Mouse (Mus musculus): ENCODE measurements around the gene Rab22a. TPM values are rescaled to one million over a fixed set of nuclear protein-coding genes. Genes with fewer than 3 reads are reported as not detected.
"Not testable (repeated sequence)": the region's sequence is repeated elsewhere in the genome, so short reads cannot be mapped to it uniquely, and the experiment has no call there.

Gene Rab22a
- total RNA-seq, 2 experiments from 2014 or later, result 32.8 to 37.0 TPM

DNA sequence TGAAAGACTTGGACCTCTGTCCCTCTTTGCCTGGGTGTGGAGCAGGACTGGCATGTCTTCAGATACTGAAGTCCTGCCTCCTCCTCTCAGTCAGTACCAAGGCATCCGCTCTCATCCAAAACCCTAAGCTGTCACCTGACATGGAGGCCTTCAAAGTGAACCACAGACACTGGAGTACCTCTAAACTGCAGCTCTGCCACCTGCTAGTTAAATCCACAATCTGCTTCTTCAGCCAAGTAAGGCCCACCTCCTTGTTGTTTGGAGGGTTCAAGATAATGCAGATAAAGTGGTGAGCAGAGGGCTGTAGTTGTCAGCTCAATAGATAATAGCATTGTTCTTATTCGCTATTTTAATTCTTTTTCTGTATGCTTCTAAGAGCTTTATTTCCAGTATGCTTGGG, 5.7 kb downstream of the Rab22a start:
- no peak for DNase-seq (ENCODE audit: low spot score in 2 of 2)

DNA sequence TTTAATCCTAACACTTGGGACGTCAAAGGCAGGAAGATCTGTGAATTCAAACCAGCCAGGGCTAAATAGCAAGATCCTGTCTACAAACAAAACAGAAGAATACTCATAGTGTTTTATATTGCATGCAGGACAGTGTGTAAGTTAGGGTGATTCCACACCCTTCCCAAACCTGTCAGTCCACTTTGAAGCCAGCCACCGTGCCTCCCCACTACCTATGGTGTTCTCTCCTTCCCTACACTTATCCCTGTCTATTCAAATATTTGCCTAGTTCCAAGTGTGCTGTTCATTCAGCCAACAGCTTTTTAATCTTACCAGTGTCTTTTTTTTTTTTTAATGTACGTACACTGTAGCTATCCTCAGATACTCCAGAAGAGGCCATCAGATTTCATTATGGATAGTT, 7.3 kb downstream of the Rab22a start:
- DNase-seq (ENCODE audit: low spot score in 2 of 2), result no peak

DNA sequence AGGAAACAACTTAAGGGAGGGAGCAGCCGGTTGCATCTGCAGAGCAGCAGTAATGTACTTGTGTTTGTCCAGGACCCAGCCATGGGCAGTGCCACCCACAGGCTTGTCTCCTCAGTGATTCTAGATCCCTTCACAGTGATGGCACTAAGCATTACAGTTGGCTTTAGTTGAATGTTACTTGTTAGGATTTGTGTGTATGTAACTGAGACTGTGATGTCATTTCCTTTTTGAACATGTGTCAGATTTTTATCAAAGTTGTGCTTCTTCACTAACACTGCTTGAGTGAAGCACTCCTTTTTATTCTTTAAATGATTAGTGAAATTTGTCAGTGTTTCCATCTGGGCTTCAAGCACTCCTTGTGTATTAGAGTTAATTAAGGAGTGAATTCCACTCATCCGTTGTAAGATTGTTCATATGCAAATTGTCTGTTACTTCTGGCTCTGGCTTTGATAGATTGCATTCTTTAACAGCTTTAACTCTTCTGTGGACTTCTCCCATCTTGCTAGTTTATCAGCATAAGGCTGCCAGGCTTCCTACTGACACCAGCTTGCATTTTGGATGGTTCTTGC, 12.9 kb downstream of the Rab22a start:
- DNase-seq (ENCODE audit: low spot score in 2 of 2), result no peak

DNA sequence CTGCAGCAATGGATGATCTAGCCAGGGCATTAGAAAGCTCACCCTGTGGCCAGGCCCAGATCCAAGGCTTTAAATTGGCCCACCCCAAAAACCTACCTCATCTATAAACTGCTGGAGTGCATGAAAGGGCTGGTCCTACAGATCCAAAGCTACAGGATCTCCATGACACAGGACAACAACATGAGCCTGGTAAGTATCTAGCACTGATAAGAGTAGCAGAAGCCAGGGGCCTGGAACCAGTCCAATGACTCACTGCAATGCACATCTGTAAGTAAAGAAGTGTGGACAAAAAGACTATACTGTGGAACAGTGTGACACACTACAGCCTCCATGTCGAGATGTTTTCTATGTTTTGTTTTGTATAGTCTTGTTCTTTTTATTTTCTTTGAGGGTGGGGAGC, 13.9 kb downstream of the Rab22a start:
- no peak for DNase-seq (ENCODE audit: low spot score in 2 of 2)

DNA sequence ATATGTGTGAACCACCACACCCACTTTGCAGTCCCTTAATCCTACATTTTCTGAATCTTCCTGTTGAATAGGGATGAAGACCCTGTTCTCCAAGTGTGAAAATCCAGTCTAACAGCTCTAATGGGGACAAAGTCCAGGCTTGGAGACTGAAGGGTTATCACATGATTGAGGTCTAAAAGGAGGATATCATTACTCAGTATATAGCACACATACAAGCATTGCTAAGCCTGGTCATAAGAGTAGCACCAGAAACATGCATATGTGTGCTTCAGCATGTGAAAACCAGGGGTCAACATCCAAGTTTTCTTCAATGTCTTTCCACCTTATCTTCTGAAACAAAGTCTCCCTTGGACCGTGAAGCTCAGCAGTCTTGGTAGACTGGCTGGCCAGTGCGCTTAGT, 19.0 kb downstream of the Rab22a start:
- no peak for DNase-seq (ENCODE audit: low spot score in 2 of 2)

DNA sequence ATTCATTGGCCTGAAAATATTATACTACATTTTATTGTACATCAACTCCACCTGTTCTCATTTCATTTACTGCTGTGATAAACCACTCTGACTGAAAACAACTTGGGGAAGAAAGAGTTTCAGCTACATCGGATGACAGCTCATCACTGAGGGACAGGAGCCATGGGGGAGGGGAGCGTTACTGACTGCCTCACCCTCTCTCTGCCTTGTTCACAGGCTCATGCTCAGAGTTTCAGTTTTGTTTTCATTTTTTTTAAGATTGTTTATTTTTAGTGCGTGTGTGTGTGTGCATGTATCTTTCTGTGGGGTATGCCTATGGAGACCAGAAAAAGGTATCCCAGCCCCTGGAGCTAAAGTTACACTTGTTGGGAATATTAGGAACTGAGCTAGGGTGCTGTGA, 19.7 kb downstream of the Rab22a start:
- no peak for DNase-seq (ENCODE audit: low spot score in 2 of 2)

DNA sequence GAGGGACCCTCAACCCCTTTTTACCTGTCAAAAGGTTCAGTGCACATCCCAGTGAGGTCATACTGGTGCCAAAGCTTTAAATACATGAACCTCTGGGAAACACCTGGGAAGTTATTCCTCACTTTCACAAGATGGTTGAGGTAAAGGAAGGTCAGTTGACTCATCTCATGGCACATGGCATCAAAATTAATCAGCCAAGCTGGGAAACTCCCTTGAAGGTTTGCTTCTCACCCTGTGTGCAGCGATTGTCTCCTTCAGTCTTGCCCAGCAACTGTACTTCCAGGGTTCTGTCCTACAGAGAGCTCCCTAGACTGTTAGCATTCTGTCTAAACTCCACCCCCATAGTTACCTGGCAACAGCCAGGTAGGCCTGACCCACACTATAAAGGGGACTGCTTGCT, 20.6 kb downstream of the Rab22a start:
- no peak for DNase-seq (ENCODE audit: low spot score in 2 of 2)

DNA sequence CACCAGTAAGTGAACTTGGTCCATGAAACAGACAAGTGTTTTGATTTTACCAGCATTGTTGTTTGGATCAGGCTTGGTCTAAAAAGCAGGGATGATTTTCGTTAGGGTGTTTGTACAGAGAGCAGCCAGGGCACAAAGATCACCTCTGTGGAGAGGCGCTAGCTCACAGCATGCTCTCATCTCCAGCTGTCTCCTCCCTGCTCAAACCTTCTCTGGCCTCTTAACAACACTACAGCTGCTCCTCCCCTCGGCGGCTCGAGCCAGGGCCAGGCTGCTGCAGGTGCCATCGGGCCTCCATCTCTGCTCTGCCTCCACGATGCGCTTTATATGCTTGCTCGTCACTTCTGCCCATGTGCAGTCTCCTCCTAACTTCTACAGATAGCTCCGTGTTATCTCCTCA, 23.2 kb downstream of the Rab22a start:
- no peak for DNase-seq (ENCODE audit: low spot score in 2 of 2)

DNA sequence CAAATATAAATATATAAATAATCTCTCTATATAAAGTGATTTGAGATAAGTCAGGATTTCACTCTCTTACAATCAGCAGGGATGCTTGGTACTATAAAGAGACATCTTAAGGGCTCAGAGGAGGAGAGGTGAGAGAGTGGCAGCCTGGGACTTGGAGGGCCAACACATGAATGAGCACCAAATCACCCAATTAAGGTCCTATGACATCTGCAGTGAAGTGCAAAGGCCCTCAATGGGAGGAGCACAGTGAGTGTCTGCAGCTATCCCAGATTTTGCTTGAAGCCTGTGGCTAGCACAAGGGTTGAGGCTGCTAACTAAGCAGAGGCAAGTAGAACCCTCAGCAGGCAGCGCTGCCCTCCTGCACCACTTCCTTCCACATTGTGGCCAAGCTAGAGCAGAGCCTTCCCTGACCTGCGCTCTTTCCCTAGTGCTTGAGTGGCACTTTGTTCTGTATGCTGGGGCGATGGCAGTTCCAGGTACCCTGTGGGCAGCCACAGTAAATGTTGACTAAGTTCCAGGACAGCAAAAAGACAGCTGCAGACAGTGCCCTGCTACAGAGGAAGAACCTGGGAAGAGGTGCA, 26.3 kb downstream of the Rab22a start:
- DNase-seq (ENCODE audit: low spot score in 2 of 2), result no peak

DNA sequence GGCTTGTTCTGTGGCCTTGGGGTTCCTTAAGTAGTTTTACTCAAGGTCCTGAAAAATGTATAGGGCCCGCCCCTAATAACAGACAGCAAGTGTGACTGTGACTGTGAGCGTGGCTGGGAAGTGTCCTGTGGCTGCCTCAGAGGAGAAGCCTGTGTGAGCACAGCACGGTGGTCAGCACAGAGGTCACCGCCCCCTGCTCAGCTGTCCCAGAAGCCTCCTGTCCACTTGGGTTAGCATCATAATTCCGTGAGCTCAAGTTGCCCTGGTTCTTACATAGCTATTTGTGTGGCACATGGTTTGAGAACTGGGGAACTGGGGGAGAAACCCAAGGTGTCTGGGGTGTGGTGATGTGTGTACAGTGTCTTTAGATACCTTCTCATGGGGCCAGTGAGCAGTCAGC, 27.8 kb downstream of the Rab22a start:
- DNase-seq (ENCODE audit: low spot score in 2 of 2), result no peak

DNA sequence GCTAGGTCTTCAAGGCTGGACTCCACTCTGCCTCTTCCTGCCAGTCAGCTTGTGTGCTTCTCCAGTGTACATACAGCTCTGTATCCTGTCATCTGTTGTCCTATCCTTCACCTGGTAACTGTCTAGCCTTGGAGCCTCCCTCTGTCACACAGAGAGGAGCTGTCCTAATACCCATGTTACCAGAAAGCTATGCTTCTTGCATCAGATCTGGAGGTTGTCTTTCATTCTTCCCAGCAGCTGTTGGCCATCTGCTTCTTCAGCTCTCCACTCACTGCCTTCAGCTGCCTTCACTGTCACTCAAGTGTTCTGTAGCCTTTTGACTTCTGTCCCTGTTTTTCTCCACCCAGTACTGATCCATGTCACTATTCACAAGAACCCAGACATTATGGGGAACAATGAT, 30.3 kb downstream of the Rab22a start:
- DNase-seq (ENCODE audit: low spot score in 2 of 2), result no peak

DNA sequence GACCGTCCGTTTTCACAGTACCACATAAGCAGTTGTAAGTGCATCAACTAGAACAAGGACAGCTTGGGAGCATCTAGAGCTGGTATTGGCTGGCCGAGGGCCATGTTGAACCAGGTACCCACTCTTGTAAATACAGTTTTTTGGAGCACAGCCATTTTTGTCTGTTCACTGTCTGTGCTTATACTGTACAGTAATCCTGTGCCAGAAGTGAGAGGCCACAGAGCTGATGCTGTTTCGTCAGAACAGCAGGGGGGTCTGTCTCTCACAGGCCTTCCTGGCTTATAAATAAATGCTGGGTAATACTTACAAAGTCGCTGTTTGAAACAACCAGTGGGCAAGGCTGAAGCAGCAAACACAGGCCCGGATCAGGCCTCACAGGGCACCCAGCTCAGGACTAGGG, 32.2 kb downstream of the Rab22a start:
- DNase-seq (ENCODE audit: low spot score in 2 of 2), result no peak

DNA sequence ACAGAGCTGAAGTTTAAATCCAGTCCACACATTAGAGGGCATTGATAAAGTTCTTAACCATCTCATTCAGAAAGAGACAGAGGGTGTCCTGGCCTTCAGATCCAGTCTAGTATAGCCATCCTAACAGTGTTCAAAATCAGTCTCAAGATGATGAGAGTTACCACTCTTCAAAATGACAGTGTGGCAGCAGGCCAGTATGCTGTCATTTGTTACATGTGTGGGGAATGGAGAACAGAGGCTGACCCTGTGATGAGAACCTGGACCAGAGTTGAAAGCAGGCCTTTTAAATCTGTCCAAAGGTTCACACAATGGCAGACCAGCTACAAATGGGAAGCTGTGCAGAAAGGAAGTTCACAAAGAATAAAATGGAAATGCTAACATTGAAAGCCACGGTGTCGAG, 33.1 kb downstream of the Rab22a start:
- DNase-seq (ENCODE audit: low spot score in 2 of 2), result no peak

DNA sequence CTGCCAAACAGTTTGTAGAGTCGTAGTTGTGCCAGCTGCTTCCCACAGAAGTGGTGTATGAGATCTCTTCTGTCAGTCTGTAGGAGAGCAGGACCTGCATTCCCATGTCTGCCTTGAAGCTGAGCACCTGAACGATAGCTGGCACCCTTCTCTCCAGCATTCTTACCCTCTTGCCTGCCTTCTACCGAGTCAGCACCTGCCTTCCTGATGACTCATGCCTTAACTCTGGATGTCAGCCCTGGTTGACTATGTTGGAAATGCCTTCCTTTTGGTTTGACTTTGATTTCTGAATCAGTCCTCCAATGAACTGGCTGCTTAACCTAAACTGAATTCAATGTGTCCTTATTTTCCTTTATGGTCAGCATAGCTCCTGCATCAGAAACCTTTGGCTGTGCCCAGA, 39.3 kb downstream of the Rab22a start:
- no peak for DNase-seq (ENCODE audit: low spot score in 2 of 2)

DNA sequence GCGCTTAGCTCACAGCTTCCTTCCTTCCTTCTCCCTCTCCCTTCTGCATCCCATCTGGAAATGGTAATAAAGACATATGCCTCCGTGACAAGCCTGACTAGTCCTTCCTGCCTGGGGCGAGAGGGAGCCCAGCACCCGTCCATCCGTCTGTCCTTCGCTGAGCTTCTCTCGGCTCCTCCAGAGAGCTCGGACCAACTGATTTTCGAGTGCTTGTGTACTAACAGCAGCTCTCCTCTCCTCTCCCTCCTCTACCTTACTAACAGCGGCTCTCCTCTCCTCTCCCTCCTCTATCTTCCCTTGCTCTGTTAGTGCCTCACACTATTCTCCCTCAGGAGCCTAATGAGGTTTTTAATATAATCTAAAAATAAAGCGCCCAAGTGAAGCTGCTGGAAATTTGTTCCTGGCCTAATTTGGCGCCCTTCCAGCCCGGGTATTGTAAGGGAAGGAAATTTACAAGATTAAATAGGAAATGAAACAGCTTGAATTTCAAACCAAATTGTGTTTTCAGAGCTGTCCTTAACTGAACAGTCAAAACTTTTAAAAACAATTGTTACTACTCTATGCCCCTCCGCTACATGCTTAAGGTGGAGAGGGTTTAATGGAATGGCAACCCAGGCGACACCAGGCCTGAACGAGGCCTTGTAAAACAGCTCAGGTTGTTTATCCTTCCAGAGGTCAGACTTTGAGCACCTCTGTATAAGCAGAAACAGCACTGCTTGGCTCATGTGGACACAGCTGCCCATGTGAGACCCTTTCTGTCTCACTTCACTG, 42.7 kb downstream of the Rab22a start:
- no peak for DNase-seq (ENCODE audit: low spot score in 2 of 2)

DNA sequence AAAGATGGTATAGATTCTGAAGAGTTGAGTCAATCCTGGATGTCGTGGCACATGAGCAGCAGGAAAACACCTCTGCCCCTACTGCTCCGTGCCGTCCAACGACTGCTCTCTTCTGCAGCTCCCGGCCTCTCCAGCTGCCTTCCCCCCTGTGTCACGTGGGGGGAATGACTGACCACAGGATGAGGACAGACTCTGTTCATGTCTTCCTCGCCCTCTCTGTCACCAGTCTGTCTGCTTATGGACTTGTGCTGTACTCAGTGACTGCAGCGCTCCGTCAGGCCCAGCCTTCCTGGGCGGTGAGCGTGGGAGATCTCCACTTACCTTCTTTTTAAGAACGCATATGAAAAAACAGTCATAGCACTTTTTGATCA, 43.3 kb downstream of the Rab22a start:
- no peak for DNase-seq (ENCODE audit: low spot score in 2 of 2)

DNA sequence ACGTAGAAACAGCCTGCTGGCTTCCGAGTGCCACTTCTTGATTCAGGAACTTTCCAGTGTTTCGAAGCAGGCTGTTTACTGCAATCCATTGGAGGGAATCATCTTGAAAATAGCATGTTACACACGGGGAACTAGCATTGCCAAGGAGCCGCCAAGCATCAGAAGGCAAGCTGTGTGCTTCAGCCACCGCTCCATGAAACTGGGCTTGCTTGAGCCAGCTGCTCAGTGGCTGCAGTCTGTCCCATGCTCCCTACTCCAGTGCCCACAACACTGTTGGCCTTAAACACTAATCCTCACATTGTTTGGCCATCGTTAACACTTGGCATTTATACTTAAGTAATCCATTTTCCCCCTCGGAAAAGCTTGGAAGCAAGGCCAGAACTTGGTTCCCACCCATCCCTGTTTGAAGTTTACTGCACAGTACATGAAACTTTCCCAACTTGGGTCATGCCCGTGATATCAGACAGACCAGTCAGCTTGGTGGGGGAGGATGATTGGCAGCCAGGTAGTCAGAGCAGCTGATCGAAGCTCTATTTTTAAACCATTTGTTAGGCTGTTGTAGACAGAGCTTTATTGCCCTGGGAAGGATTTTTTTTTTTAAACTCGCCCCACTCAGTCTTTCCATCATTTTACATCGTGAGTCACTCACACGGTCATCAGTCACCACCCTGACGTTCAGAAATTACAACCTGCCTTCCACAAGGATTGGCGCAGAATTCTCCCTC, 46.4 kb downstream of the Rab22a start:
- DNase-seq (ENCODE audit: low spot score in 2 of 2), result no peak

DNA sequence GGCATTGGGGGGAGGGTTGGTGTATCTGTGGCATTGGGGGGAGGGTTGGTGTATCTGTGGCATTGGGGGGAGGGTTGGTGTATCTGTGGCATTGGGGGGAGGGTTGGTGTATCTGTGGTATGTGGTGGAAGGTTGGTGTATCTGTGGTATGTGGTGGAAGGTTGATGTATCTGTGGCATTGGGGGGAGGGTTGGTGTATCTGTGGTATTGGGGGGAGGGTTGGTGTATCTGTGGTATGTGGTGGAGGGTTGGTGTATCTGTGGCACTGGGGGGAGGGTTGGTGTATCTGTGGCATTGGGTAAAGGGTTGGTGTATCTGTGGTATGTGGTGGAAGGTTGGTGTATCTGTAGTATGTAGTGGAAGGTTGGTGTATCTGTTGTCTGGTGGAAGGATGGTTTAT, 48.1 kb downstream of the Rab22a start:
- DNase-seq (ENCODE audit: low spot score in 2 of 2), result not testable (repeated sequence)

DNA sequence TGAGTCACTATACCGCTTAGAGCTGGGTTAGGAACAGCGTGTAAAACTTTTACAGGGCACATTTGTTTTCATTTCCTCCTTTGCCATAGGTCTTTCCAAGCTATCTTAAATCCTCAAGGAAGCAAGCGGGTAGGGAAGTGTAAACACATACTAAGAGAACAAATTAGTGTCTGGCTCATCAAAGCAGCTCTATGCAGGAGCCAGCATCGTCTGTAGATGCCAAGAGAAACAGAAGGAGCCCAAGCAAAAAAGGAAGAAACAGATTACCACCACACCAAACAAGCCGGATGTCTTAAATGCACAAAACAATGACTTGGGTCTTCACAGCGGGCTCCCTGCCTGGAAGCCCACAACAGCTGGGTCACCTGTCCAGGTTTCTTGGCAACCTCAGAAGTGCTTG, 50.6 kb downstream of the Rab22a start:
- DNase-seq (ENCODE audit: low spot score in 2 of 2), result no peak

DNA sequence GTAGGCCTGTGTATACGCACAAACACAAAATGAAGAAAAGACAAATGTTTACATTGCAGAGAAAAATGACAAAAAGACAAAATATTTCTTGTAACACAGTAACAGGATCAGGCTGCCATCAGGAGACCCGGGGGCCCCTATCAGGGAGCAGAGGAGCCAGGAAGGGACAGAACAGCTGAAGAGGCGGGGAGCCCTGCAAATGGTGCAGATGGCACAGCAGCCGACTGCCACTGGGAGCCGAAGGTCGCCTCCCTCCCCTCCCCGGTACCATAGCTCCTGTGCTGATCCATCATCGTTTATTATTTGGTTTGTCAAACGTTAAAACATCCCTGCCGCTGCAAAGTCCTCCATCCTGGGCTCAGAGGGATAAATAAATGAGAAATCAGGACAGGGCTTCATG, 53.1 kb downstream of the Rab22a start:
- no peak for DNase-seq (ENCODE audit: low spot score in 2 of 2)

DNA sequence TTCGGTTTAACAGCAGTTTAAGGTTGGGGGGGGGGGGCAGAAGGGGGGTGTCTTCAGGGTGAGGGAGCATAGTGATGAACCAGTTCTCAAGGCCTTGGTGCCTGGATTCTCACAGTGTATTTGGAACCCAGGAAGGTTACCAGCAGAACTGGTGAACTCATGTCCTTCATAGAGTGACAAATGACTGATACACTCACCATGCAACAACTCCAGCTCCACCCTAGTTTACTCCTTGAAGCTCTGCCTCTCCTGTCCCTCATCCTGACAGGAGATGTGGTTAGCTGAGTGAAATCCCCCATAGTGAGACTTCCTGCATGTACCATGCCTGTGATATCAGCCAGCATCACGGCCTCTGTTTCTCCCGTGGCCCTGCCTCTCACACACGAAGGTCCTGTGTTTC, 53.7 kb downstream of the Rab22a start:
- DNase-seq (ENCODE audit: low spot score in 2 of 2), result no peak

DNA sequence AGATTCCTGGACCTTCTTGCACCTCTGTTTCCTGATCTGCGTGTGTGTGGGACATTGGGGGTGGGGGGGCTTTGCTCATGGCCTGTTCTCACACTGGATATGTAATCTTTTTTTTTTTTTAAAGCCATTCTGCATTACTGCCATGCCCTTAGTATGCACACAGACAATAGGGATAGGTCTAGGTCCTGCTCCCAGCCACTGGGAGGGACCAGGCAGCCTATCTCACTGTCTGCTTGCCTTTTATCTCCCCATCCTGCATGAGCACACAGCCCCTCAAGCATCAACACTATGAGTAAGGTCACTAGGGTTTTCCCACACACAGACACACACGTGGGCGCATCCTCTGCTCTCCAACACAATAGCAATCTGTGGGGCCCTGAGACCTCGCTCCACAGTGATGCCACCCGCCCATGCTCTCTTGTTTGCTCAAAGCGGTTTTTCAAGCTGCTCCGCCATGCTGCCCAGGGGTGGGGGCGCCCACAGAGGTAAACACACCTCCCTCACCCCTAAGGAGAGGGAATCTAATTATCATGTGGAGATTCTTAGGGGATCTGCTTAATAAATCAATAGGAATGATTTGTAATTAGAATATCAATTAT, 55.2 kb downstream of the Rab22a start:
- DNase-seq (ENCODE audit: low spot score in 2 of 2), result no peak

Measured in gastrocnemius, postnatal 4 days (tissue).